Mouse (Mus musculus) bone marrow macrophage, adult 2 months (primary cell): ENCODE results near the gene Apoh.

Experiments
- CTCF ChIP-seq: IDR thresholded peaks from 2 replicates; pipeline ENCODE4 v1.5.1; 2012; ENCODE audit warnings: low read depth, mild to moderate bottlenecking, low read length, moderate library complexity
- POLR2A ChIP-seq: IDR thresholded peaks from 2 replicates; pipeline ENCODE4 v1.6.1; 2012; ENCODE audit warnings: mild to moderate bottlenecking, low read depth, low read length, borderline replicate concordance

DNA sequence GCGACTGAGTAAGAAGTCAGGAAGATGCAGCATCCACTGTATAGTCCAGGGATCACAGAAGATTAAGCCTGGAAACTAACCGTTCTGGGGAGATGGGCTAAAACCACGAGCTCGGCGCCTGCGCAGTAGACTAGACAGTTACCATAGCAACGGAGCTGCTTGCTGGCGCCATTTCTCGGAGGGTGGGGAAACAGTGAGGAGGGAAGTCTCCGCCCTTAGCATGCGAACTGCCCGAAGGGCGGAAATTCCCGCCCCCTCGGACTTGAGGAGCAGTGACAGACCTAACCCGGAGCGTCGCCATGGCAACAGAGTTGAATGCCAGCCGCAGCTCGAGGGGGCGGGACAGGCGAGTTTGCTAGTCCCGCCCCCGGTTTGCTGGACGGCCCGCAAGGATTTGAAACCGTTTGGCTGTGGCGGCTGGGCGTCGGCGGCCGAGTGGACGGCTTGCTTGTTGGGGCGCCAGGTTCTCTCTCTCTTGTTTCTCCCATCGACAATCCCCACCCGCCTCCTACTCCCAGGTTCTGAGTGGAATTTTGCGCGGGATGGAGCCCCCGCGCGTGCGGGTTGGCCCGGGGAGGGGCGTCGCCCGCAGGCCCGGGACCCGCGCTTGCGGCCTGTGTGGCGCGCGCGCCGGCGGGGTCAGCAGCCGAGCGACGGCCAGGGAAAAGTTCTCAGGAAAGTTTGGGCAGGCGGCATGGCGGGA lies 81.9 kb downstream of the Apoh start, which contains the start of gene Cep112:
- TF ChIP-seq CTCF (no peak), POLR2A (no peak)
